Mouse (Mus musculus) embryonic facial prominence, embryonic 13.5 days (tissue): ENCODE data around the gene Agtrap. TPM values are rescaled to one million over a fixed set of nuclear protein-coding genes. Genes with fewer than 3 reads are reported as not detected.

Experiments used
- ATAC-seq: fragments of 200-750 bp; cut with Nextera tagmentation; 2 replicates; pipeline ENCODE4 v1.8.0; 2017; ENCODE audit warnings: low read depth; ENCODE audit not compliant: insufficient number of reproducible peaks, insufficient read depth, low FRiP score, low TSS enrichment
- H3K27ac ChIP-seq: fragments of 300-500 bp; sonication (generic); 2 replicates; pipeline ENCODE4 v1.5.1; 2015; ENCODE audit warnings: moderate library complexity, mild to moderate bottlenecking, inconsistent platforms
- H3K27me3 ChIP-seq: fragments of 300-500 bp; sonication (generic); 2 replicates; pipeline ENCODE4 v1.6.1; 2015; ENCODE audit warnings: mild to moderate bottlenecking, inconsistent platforms
- H3K36me3 ChIP-seq: fragments of 300-500 bp; sonication (generic); 2 replicates; pipeline ENCODE4 v1.6.1; 2015; ENCODE audit warnings: mild to moderate bottlenecking, inconsistent platforms
- H3K4me1 ChIP-seq: fragments of 300-500 bp; sonication (generic); 2 replicates; pipeline ENCODE4 v1.6.1; 2015; ENCODE audit warnings: inconsistent platforms
- H3K4me2 ChIP-seq: fragments of 300-500 bp; sonication (generic); 2 replicates; pipeline ENCODE4 v1.6.1; 2015; ENCODE audit warnings: moderate library complexity, mild to moderate bottlenecking, inconsistent platforms
- H3K4me3 ChIP-seq: fragments of 300-500 bp; sonication (generic); 2 replicates; pipeline ENCODE4 v1.5.1; 2015; ENCODE audit warnings: mild to moderate bottlenecking, inconsistent platforms
- H3K9ac ChIP-seq: fragments of 300-500 bp; sonication (generic); 2 replicates; pipeline ENCODE4 v1.6.1; 2015; ENCODE audit warnings: mild to moderate bottlenecking, inconsistent platforms
- H3K9me3 ChIP-seq: fragments of 300-500 bp; sonication (generic); 2 replicates; pipeline ENCODE4 v1.6.1; 2016; ENCODE audit warnings: inconsistent platforms
- WGBS: fragments of 180-500 bp; shearing (Covaris S2); methylation state at CpG from one replicate; pipeline ENCODE4 v1.1.7; 2015; ENCODE audit warnings: mixed read lengths; 5-methylcytosine and 5-hydroxymethylcytosine counted together
- polyA plus RNA-seq: library from polyadenylated mRNA; unstranded; fragments of >200 nt; fragmentation: Nextera tagmentation; extraction: Ambion mirVana; gene quantifications from 2 replicates; pipeline ENCODE4 v1.2.1, GENCODE M21; 2015

The Agtrap gene
- polyA plus RNA-seq, 1 experiment from 2014 or later = 10.1 TPM

DNA sequence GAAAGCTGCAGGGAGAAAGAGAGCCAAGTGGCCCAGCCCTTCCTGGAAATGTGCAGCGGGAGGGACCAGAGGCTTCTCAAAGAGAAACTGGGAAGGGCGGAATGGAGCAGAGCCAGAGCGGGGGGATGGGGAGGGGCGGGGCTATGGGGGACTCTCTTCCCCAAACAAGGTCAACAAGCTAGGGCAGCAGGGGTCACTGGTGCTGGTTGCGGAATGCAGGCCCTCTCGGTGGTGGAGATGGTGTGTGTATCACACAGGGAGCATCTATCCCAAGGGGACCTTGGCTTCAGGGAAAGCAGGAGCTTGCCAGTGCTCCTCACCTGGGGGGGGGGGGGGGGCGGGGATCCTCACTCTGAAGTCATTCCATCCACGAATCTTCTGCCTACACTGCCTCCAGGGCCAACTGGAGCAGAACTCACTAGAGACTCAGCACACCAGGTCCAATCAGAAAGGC is 3.5 kb downstream of the Agtrap start:
- ATAC-seq = no peak
- Histone ChIP-seq H3K27ac (no peak overlapping the region), H3K4me3 (no peak overlapping the region), H3K4me1 (peaks cover 30% of the 10 kb centered on the region), H3K4me2 (no peak overlapping the region), H3K9me3 (no peaks in the 10 kb centered on the region), H3K27me3 (no peaks in the 10 kb centered on the region), H3K9ac (no peak overlapping the region), H3K36me3 (peaks cover 17% of the 10 kb centered on the region)
- WGBS = 13% methylated on average over 8 of the region's 8 CpGs

DNA sequence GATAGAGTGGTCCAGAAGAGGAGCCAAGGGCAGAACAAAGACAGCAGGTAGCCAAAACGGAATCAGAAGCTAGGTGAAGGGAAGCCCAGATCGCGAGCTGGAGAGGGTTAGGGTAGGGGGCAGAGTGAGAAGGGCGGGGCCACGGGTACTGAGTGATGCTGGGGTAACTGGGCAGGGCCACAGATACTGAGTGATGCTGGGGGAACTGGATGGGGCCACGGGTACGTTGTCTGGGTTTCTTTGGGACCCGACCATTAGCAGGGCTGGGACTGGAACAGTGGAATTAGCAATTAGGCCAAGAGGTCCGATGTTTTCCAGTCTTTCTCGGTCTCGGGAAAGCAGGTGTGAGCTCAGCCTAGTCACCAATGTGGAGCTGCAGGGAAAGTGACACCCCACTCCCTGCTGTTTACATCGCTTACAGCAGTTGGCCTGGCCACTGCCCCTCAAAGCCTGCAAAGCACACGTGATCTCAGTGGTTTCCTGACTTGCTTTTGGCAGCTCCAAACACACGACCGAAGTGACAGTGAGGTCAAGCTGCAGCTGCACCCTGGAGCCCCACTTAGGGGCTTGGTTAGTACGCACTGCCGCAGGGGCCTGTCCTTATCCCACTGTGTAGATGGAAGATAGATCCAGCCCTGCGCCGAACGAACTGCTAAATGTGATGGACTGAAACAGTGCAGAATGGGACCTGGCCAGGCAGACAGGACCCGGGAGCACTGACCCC is 4.5 kb downstream of the Agtrap start:
- ATAC-seq = no peak
- H3K27me3 ChIP-seq = no peaks in the 10 kb centered on the region
- H3K27ac ChIP-seq = no peak overlapping the region
- H3K4me2 ChIP-seq = no peak overlapping the region
- H3K36me3 ChIP-seq = peaks cover 17% of the 10 kb centered on the region
- H3K9me3 ChIP-seq = no peaks in the 10 kb centered on the region
- peaks cover 30% of the 10 kb centered on the region for H3K4me1 ChIP-seq
- H3K9ac ChIP-seq = 0 out of 2 replicates have a peak overlapping the region, but pooled peaks have one; percentile 12
- WGBS = 54% methylated on average over 21 of the region's 21 CpGs
- H3K4me3 ChIP-seq = no peak overlapping the region

DNA sequence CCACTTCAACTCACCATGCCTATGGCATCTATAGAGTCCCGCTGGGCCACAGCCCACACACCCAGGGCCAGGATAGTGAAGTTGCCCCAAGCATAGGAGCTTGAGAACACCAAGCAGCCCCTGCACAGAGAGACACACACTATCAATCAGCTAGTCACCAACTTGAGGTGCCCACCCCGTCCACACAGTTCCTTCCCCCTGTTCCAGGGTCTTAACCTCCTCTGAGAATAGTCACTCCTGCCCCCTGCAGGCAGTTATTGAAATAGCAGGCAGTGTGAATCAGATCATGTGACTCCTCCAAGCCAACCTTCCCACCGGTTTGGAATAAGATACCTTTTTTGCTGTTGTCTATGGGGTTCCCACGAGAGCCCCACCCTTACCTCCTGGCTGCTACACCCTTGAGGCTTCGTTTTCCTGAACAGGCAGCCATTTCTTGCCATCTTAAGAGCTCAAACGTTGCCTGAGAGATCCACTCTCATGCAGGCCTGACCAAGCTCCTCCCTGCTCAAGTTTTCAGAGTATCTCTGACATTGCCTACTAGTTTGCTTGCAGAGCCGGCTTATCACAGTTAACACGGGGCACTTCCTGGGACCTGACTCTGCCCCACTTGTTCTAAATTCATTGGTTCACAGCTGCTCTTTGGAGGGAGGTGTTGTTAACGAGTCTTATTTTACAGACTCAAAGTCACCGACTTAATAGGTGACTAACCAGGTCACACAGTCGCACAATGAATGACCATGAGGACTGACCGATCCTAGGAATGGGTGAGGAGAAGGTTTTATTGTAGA is 5.4 kb downstream of the Agtrap start:
- Histone ChIP-seq H3K4me1 (peaks cover 27% of the 10 kb centered on the region), H3K4me3 (no peak overlapping the region), H3K36me3 (peaks cover 17% of the 10 kb centered on the region), H3K27ac (no peak overlapping the region), H3K4me2 (no peak overlapping the region), H3K9ac (no peak overlapping the region), H3K27me3 (no peaks in the 10 kb centered on the region), H3K9me3 (no peaks in the 10 kb centered on the region)
- 51% methylated on average over 12 of the region's 12 CpGs for WGBS
- ATAC-seq = 0 out of 2 replicates have a peak, but pooled peaks have one; percentile 23

DNA sequence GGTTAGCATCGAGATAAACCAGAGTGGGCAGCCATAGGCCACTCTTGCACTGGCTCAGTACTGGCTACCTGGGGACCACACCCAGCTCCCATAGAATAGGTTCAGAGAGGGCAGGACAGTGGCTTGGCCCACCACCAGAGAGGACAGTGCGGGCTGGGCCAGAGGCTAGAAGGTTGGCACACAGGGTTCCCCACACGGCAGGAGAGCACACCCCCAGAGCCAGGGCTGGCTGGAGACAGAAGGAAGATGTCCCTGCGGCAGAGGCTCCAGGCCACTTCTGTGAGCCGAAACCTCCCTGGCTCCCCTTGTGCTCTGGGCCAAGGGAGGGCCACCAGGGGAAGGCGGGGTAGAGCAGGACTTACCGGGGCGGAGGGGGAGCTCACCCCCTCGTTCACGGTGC is 6.6 kb downstream of the Agtrap start:
- no peaks in the 10 kb centered on the region for H3K27me3 ChIP-seq
- no peak overlapping the region for H3K4me2 ChIP-seq
- H3K9me3 ChIP-seq = no peaks in the 10 kb centered on the region
- H3K9ac ChIP-seq = no peak overlapping the region
- H3K4me1 ChIP-seq = peaks cover 17% of the 10 kb centered on the region
- H3K4me3 ChIP-seq = no peak overlapping the region
- 88% methylated on average over 10 of the region's 10 CpGs for WGBS
- no peak overlapping the region for H3K27ac ChIP-seq
- 0 out of 2 replicates have a peak, but pooled peaks have one; percentile 38 for ATAC-seq
- peaks cover 17% of the 10 kb centered on the region for H3K36me3 ChIP-seq

DNA sequence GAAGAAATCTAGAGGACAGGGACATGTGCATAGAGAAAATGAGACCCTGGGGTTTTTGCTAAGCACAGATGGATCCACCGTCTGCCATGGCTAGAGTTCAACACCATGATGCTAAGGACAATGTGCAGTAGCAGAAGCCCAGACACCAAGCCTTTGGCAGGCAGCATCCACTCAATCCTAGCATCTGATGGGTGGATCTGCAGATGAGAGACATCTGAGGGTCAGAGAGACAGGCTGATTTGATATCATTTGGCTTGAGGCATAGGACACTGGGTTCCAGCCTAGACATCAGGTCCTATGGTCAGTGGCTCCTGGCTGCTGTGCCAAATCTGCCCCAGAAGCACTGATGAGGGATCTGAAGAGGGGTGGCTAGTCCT is 7.2 kb downstream of the Agtrap start:
- 85% methylated on average over 1 of the region's 1 CpGs for WGBS
- Histone ChIP-seq H3K27ac (no peak overlapping the region), H3K9ac (no peak overlapping the region), H3K4me2 (no peak overlapping the region), H3K4me3 (no peak overlapping the region), H3K9me3 (no peaks in the 10 kb centered on the region), H3K27me3 (no peaks in the 10 kb centered on the region), H3K36me3 (peaks cover 17% of the 10 kb centered on the region), H3K4me1 (peaks cover 14% of the 10 kb centered on the region)
- no peak for ATAC-seq

DNA sequence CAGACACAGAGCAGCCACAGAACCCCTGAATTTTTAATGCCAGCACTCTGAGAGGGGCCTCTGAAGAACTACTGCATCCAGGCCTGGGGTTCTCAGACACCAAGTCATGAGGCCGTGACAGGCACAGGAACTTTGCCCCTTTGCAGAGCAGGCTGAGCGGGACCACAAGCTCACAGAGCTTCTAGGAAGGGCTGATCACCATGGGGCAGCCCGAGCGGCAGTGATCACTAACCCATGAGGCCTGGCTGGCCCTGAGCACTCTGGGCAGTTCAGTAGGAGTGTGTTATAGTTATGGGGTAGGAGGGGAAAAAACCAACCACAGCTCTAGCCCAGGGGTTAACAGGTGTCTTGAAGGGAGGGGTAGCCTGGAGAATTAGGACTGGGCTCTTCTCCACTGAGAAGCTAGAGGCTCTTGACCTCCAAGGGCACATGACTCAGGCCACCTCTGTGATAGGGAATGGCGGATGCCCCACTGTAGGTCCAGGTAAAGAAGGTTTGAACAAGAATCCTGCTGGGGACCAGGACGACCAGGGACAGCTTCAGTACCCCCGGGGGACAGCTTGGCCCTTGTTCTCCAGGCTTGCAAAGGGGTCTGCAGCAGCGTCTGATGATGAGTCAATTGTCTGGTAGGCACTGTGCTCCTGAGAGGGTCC is 7.8 kb downstream of the Agtrap start:
- Histone ChIP-seq H3K9ac (no peak overlapping the region), H3K4me1 (peaks cover 17% of the 10 kb centered on the region), H3K9me3 (no peaks in the 10 kb centered on the region), H3K36me3 (peaks cover 17% of the 10 kb centered on the region), H3K4me2 (no peak overlapping the region), H3K27me3 (no peaks in the 10 kb centered on the region), H3K4me3 (no peak overlapping the region), H3K27ac (no peak overlapping the region)
- ATAC-seq = no peak
- 80% methylated on average over 8 of the region's 8 CpGs for WGBS

DNA sequence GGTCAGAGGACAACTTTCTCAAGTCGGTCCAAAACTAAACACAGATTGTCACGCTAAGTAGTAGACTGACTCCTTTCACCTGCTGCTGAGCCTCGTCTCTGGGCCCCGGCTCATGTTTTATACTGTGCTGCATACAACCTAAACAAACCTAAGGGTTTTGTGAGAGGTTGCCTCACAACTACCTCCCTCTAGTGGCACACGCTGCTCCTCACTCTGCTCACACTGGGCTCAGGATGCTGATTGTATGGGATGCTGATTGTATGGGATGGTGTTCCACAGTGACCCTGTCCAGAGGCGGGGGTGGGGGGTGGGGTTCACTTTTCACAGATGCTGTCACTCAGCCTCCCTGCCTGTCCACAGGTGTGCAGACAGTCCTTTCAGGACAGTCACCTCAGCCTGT is 8.6 kb downstream of the Agtrap start:
- Histone ChIP-seq H3K4me2 (no peak overlapping the region), H3K4me1 (peaks cover 13% of the 10 kb centered on the region), H3K9me3 (no peaks in the 10 kb centered on the region), H3K9ac (no peak overlapping the region), H3K36me3 (peaks cover 17% of the 10 kb centered on the region), H3K27ac (no peak overlapping the region; the same call in 1 of the 2 replicates), H3K4me3 (no peak overlapping the region), H3K27me3 (no peaks in the 10 kb centered on the region)
- ATAC-seq = no peak
- WGBS = 54% methylated on average over 6 of the region's 6 CpGs

DNA sequence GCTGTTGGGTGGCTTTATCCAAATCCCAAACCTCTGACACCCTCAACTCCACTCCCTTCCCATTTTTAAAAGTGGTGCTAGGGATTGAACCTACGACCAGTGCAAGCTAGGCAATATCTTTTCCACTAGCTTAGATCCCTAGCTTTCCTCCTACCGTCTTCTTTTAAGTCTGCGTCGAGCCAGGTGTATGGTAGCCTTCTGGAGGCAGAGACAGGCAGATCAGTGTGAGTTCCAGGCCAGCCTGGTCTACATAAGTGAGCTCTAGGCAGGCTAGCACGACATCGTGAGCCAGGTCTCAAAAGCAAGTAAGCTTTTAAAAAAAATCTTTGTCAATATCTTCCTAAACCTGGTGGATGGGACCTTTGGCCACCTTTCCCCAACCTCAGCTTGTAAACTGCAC is 11.9 kb downstream of the Agtrap start:
- no peak overlapping the region for H3K4me3 ChIP-seq
- H3K36me3 ChIP-seq = peaks cover 11% of the 10 kb centered on the region
- H3K27me3 ChIP-seq = no peaks in the 10 kb centered on the region
- H3K27ac ChIP-seq = no peak overlapping the region
- H3K9ac ChIP-seq = no peak overlapping the region
- no peak for ATAC-seq
- no peak overlapping the region for H3K4me2 ChIP-seq
- 89% methylated on average over 6 of the region's 6 CpGs for WGBS
- H3K9me3 ChIP-seq = no peaks in the 10 kb centered on the region
- H3K4me1 ChIP-seq = peaks cover 3% of the 10 kb centered on the region; the same call in 1 of the 2 replicates

DNA sequence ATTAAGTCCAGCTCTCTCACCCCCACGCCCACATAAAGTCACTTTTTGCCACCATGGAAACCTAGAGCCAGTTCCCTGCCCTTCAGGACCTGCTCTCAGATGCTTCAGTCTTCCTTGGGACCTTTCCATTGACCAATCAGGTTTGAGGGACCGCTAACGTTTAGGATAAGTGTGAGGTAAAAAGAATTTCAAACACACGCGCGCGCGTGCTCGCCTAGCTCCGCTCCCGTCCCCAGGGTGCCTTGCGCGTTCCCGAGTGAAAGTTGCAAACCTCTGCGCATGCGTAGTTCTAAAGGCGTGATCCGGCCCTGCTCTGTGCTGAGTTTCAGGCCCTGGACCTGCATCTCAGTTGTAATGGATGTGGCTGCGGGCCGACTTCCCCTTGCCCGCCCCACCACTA is 12.6 kb downstream of the Agtrap start:
- Histone ChIP-seq H3K27ac (no peak overlapping the region), H3K9me3 (no peaks in the 10 kb centered on the region), H3K27me3 (no peaks in the 10 kb centered on the region), H3K36me3 (peaks cover 6% of the 10 kb centered on the region), H3K4me1 (peaks cover 3% of the 10 kb centered on the region; the same call in 1 of the 2 replicates), H3K9ac (peak overlapping the region; percentile 57), H3K4me2 (peak overlapping the region; percentile 58), H3K4me3 (peak overlapping the region; percentile 37)
- ATAC-seq = no peak
- 44% methylated on average over 21 of the region's 21 CpGs for WGBS

DNA sequence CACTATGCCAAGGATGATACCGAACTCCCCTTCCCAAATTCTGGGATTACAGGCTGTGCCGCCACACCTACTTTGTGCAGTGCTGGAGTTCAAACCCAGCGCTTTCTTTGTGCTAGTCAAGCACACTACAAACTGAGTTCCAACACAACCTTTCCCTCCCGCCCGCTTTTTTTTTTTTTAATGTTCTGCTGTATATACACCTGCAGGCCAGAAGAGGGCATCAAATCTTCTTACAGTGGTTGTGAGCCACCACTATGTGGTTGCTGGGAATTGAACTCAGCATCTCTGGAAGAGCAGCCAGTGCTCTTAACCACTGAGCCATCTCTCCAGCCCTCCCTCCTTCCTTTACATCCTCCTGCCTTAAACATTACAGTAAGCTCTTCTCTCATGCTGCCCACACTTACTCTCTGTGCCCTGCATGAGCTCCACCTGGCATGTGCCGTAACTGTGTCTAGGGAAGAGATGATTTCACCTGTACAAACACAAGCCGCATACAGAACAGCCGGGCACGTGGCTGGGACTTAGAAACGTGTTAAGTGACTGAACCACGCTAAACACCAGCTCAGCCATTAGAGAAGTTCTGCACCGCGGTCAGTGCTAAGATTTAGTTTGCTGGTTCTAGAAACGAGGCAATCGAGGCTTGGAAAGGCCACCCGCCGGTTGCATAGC is 13.2 kb downstream of the Agtrap start:
- Histone ChIP-seq H3K9me3 (no peaks in the 10 kb centered on the region), H3K4me2 (peak overlapping the region; percentile 58), H3K36me3 (no peaks in the 10 kb centered on the region; the same call in 1 of the 2 replicates), H3K27me3 (no peaks in the 10 kb centered on the region), H3K4me1 (peaks cover 3% of the 10 kb centered on the region; the same call in 1 of the 2 replicates), H3K9ac (peak overlapping the region; percentile 57), H3K27ac (no peak overlapping the region), H3K4me3 (peak overlapping the region; percentile 37)
- 47% methylated on average over 17 of the region's 17 CpGs for WGBS
- ATAC-seq = no peak

DNA sequence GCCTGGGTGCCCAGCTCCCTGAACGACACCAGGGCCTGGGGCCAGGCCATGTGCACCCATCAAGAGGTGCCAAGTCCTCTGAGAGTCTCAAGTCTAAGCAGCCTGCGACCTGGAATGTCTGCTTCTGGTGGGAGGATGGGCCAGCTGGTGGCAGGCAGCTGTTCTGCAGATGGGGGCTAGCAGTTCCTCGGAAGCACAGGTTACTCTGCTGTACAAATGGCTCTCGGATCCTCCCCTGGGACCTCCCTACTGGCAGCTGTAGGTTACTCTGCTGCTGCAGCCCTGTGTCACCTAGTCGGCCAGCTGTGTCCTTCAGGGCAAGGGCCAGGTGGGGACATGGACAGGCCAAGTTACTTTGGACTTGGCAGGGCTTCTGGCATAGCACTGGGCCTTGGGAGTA is 16.3 kb downstream of the Agtrap start:
- Histone ChIP-seq H3K4me2 (no peak overlapping the region), H3K4me3 (no peak overlapping the region), H3K36me3 (no peaks in the 10 kb centered on the region), H3K9ac (no peak overlapping the region), H3K27me3 (no peaks in the 10 kb centered on the region), H3K4me1 (peaks cover 6% of the 10 kb centered on the region; the same call in 1 of the 2 replicates), H3K9me3 (no peaks in the 10 kb centered on the region), H3K27ac (no peak overlapping the region)
- 51% methylated on average over 5 of the region's 5 CpGs for whole genome bisulfite sequencing
- ATAC-seq = no peak; the same call in 1 of the 2 replicates
